27 mouse cellular contexts compared by ENCODE assay signal in genomic region chr13:116898395-116898794, GRCm38 (mm10).
A peak's percentile ranks its signal among the peaks of the same experiment; 100 is the strongest.
DNase-seq lines count a peak whose midpoint lies in the region; ATAC-seq and TF ChIP-seq lines count a peak whose summit lies in the region.
"Had no signal": no experiment of that assay in that cellular context is flagged by ENCODE, and none has a peak within 500 bp of the region (broad histone marks: within the 10 kb centered on the region; RNA-seq: fewer than 3 reads in every experiment).

No protein-coding gene starts in this region.

- H3K9me3 ChIP-seq in forebrain, postnatal 0 days (ENCODE audit: low read length) = no peaks in the 10 kb centered on the region
- H3K9me3 ChIP-seq in forebrain, embryonic 15.5 days = no peaks in the 10 kb centered on the region
- H3K9me3 ChIP-seq: embryonic facial prominence, embryonic 12.5 days; embryonic facial prominence, embryonic 15.5 days; forebrain, embryonic 10.5 days; forebrain, embryonic 12.5 days had no signal

- TF ChIP-seq POLR2A in myocyte (IDR thresholded peaks at IDR 0.05; ENCODE audit: insufficient read length, low read depth) = no peak

- H3K27me3 ChIP-seq in forebrain, postnatal 0 days (ENCODE audit: insufficient read depth, low read length) = no peaks in the 10 kb centered on the region
- no peaks in the 10 kb centered on the region for H3K27me3 ChIP-seq in forebrain, embryonic 15.5 days
- H3K27me3 ChIP-seq in C2C12 (ENCODE audit: control insufficient read depth, insufficient read depth, insufficient read length) = no peaks in the 10 kb centered on the region
- H3K27me3 ChIP-seq in myocyte (ENCODE audit: control insufficient read depth, insufficient read depth, insufficient read length) = no peaks in the 10 kb centered on the region
- H3K27me3 ChIP-seq: CH12.LX; embryonic facial prominence, embryonic 12.5 days; embryonic facial prominence, embryonic 15.5 days; forebrain, embryonic 12.5 days; Patski had no signal

- WGBS in forebrain, postnatal 0 days = 83% methylated on average over 5 of the region's 5 CpGs
- WGBS in forebrain, embryonic 15.5 days = 94% methylated on average over 5 of the region's 5 CpGs

- ATAC-seq in forebrain, postnatal 0 days = peak; percentile 82; the same call in 1 of the 2 replicates
- no peak for ATAC-seq in forebrain, embryonic 15.5 days (replicated peaks)
- ATAC-seq: activated CD4-positive, CD25-positive, alpha-beta regulatory T cell, adult 4 months; CD4-positive, CD25-positive, alpha-beta regulatory T cell, adult 4 months; forebrain, embryonic 14.5 days; Patski had no signal

- H3ac ChIP-seq in C2C12 (ENCODE audit: control insufficient read depth, insufficient read length, low read depth) (no peak overlapping the region), myocyte (ENCODE audit: control insufficient read depth, insufficient read length) (no peak overlapping the region)

- no peaks in the 10 kb centered on the region for H3K4me1 ChIP-seq in forebrain, postnatal 0 days (ENCODE audit: insufficient read depth)
- no peaks in the 10 kb centered on the region for H3K4me1 ChIP-seq in forebrain, embryonic 15.5 days
- H3K4me1 ChIP-seq: embryonic facial prominence, embryonic 12.5 days; embryonic facial prominence, embryonic 15.5 days; forebrain, embryonic 10.5 days; forebrain, embryonic 12.5 days had no signal

- TF ChIP-seq CTCF in forebrain, postnatal 0 days (IDR thresholded peaks at IDR 0.05; ENCODE audit: low read depth) = no peak
- TF ChIP-seq CTCF in C2C12 (IDR thresholded peaks at IDR 0.05; ENCODE audit: control insufficient read depth, insufficient read depth, insufficient read length) = no peak

- peaks cover 7% of the 10 kb centered on the region for H3K36me3 ChIP-seq in forebrain, postnatal 0 days (ENCODE audit: insufficient read depth)
- no peaks in the 10 kb centered on the region for H3K36me3 ChIP-seq in forebrain, embryonic 15.5 days
- H3K36me3 ChIP-seq in C2C12 (ENCODE audit: control insufficient read depth, insufficient read depth) (peaks cover 4% of the 10 kb centered on the region), myocyte (ENCODE audit: control insufficient read depth, insufficient read depth) (peaks cover 7% of the 10 kb centered on the region)
- H3K36me3 ChIP-seq: G1E had no signal

- H3K79me2 ChIP-seq in C2C12 (ENCODE audit: control insufficient read depth, insufficient read depth) (no peaks in the 10 kb centered on the region), myocyte (ENCODE audit: control insufficient read depth, insufficient read depth) (no peaks in the 10 kb centered on the region)

- DNase-seq in forebrain, postnatal 0 days = no peak
- DNase-seq in brain, adult 2 months (ENCODE audit: low read depth, low spot score) = peak; percentile 39
- DNase-seq in heart, adult 8-10 months (ENCODE audit: low spot score) = no peak
- DNase-seq in cerebellum, adult 11 months = no peak
- DNase-seq: adrenal gland, adult 8-10 months; adrenal gland, postnatal 14 days; adrenal gland, postnatal 36 days; cerebellum, adult 18-20 months; cerebellum, adult 8-10 months; cerebellum, adult 9-11 months; cerebellum, postnatal 14 days; cerebellum, postnatal 36 days; embryo, embryonic 11 days had no signal

- H3K4me2 ChIP-seq in forebrain, postnatal 0 days (ENCODE audit: low read depth) = no peak overlapping the region
- H3K4me2 ChIP-seq in forebrain, embryonic 15.5 days (replicated peaks) = no peak overlapping the region
- no peak overlapping the region for H3K4me2 ChIP-seq in myocyte (ENCODE audit: low read depth)
- H3K4me2 ChIP-seq: embryonic facial prominence, embryonic 12.5 days; embryonic facial prominence, embryonic 15.5 days; forebrain, embryonic 12.5 days had no signal

- no peak overlapping the region for H3K4me3 ChIP-seq in forebrain, postnatal 0 days (ENCODE audit: low read depth, low read length)
- H3K4me3 ChIP-seq in forebrain, embryonic 15.5 days = no peak overlapping the region
- H3K4me3 ChIP-seq in C2C12 (ENCODE audit: insufficient read depth, poor library complexity, severe bottlenecking) (no peak overlapping the region), myocyte (no peak overlapping the region)
- H3K4me3 ChIP-seq: embryonic facial prominence, embryonic 12.5 days; embryonic facial prominence, embryonic 15.5 days; erythroblast, embryonic 14.5 days; forebrain, embryonic 10.5 days; forebrain, embryonic 12.5 days had no signal

- no peaks in the 10 kb centered on the region for H3K79me3 ChIP-seq in C2C12 (ENCODE audit: low read depth)

- H3K9ac ChIP-seq in forebrain, postnatal 0 days = no peak overlapping the region
- H3K9ac ChIP-seq in forebrain, embryonic 15.5 days (replicated peaks) = no peak overlapping the region
- H3K9ac ChIP-seq: embryonic facial prominence, embryonic 12.5 days; embryonic facial prominence, embryonic 15.5 days; forebrain, embryonic 12.5 days had no signal

- no peak overlapping the region for H3K27ac ChIP-seq in forebrain, postnatal 0 days (ENCODE audit: low read depth, low read length)
- H3K27ac ChIP-seq in forebrain, embryonic 15.5 days (replicated peaks) = no peak overlapping the region
- H3K27ac ChIP-seq: embryonic facial prominence, embryonic 12.5 days; embryonic facial prominence, embryonic 15.5 days; forebrain, embryonic 10.5 days; forebrain, embryonic 12.5 days had no signal

TF ChIP-seq in C2C12, 6 proteins besides CTCF, POLR2A, EP300 and RAD21:
- no peak for TF ChIP-seq MYOG (IDR thresholded peaks at IDR 0.05; ENCODE audit: control insufficient read depth, extremely low read depth, insufficient read length)
- no peak for TF ChIP-seq CEBPB (IDR thresholded peaks at IDR 0.05; ENCODE audit: low read depth)
- TF ChIP-seq MAX (IDR thresholded peaks at IDR 0.05) = no peak
- peak; percentile 29 for TF ChIP-seq MYOD1 (IDR thresholded peaks at IDR 0.05; ENCODE audit: control insufficient read depth, insufficient read length, low read depth)
- no peak for TF ChIP-seq FOSL1 (IDR thresholded peaks at IDR 0.05; ENCODE audit: insufficient read depth, low read length, poor library complexity, severe bottlenecking)

TF ChIP-seq in myocyte, 11 proteins besides CTCF, POLR2A, EP300 and RAD21:
- TF ChIP-seq MAX (IDR thresholded peaks at IDR 0.05; ENCODE audit: low read depth) (no peak), MYOD1 (IDR thresholded peaks at IDR 0.05; ENCODE audit: control insufficient read depth in 1 of 3, insufficient read length in 2 of 3, low read depth in 2 of 3) (peak; percentile 27 to 85 (median 83))
